Mouse (Mus musculus): ENCODE results near the gene Rfxap.

The Rfxap gene

GRCm38 (mm10) chr3:54807666-54808217 lies at the start of gene Rfxap:
Gene Rfxap (minus strand): TSS chr3:54807791.
- in situ Hi-C loops (cut with MboI; ENCODE audit: unreplicated experiment in 2 of 2), result loop anchor here (10.0 to 25.0 kb wide), 3 partner anchors 53 to 305 kb away; partner anchors contain the start of genes Smad9 (in 1 of the 2) and Spg20 (in 1 of the 2)

GRCm38 (mm10) chr3:54835421-54835820 lies 27.8 kb upstream of the Rfxap start:
- in situ Hi-C loops (cut with MboI; ENCODE audit: unreplicated experiment in 2 of 2), result no loop called here

GRCm38 (mm10) chr3:54832491-54832890 lies 24.9 kb upstream of the Rfxap start:
- in situ Hi-C loops (cut with MboI; ENCODE audit: unreplicated experiment in 2 of 2), result no loop called here

GRCm38 (mm10) chr3:54822526-54822925 lies 14.9 kb upstream of the Rfxap start:
- in situ Hi-C loops (cut with MboI; ENCODE audit: unreplicated experiment in 2 of 2), result loop anchor here (10.0 to 25.0 kb wide), 3 partner anchors 235 to 290 kb away; partner anchors contain the start of gene Spg20 (in 1 of the 2)

- in situ Hi-C loops (cut with MboI; ENCODE audit: unreplicated experiment in 2 of 2), result loop anchor here (5.0 to 25.0 kb wide), 4 partner anchors 80 to 463 kb away; partner anchors contain the start of genes Alg5 (in 1 of the 2), Exosc8 (in 1 of the 2) and Spg20 (in 1 of the 2)
Observed at GRCm38 (mm10) chr3:54815292-54815691, 7.7 kb upstream of the Rfxap start.

GRCm38 (mm10) chr3:54814622-54815021 lies 7.0 kb upstream of the Rfxap start:
- in situ Hi-C loops (cut with MboI; ENCODE audit: unreplicated experiment in 2 of 2), result loop anchor here (5.0 to 25.0 kb wide), 4 partner anchors 80 to 462 kb away; partner anchors contain the start of genes Alg5 (in 1 of the 2), Exosc8 (in 1 of the 2) and Spg20 (in 1 of the 2)

GRCm38 (mm10) chr3:54813418-54813988 lies 5.9 kb upstream of the Rfxap start:
- in situ Hi-C loops (cut with MboI; ENCODE audit: unreplicated experiment in 2 of 2), result loop anchor here (5.0 to 25.0 kb wide), 4 partner anchors 79 to 461 kb away; partner anchors contain the start of genes Alg5 (in 1 of the 2), Exosc8 (in 1 of the 2) and Spg20 (in 1 of the 2)

GRCm38 (mm10) chr3:54811616-54812015 lies 4.0 kb upstream of the Rfxap start:
- in situ Hi-C loops (cut with MboI; ENCODE audit: unreplicated experiment in 2 of 2), result loop anchor here (5.0 to 25.0 kb wide), 4 partner anchors 77 to 459 kb away; partner anchors contain the start of genes Alg5 (in 1 of the 2), Exosc8 (in 1 of the 2) and Spg20 (in 1 of the 2)

GRCm38 (mm10) chr3:54809111-54809510 lies 1.5 kb upstream of the Rfxap start:
- in situ Hi-C loops (cut with MboI; ENCODE audit: unreplicated experiment in 2 of 2), result loop anchor here (10.0 to 25.0 kb wide), 3 partner anchors 54 to 303 kb away; partner anchors contain the start of genes Smad9 (in 1 of the 2) and Spg20 (in 1 of the 2)

GRCm38 (mm10) chr3:54807061-54807661 lies 430 bp downstream of the Rfxap start:
- in situ Hi-C loops (cut with MboI; ENCODE audit: unreplicated experiment in 2 of 2), result loop anchor here (10.0 to 25.0 kb wide), 3 partner anchors 52 to 305 kb away; partner anchors contain the start of genes Smad9 (in 1 of the 2) and Spg20 (in 1 of the 2)

GRCm38 (mm10) chr3:54803713-54804112 lies 3.9 kb downstream of the Rfxap start:
- in situ Hi-C loops (cut with MboI; ENCODE audit: unreplicated experiment in 2 of 2), result loop anchor here (10.0 to 25.0 kb wide), 3 partner anchors 49 to 309 kb away; partner anchors contain the start of genes Smad9 (in 1 of the 2) and Spg20 (in 1 of the 2)

GRCm38 (mm10) chr3:54797211-54797610 lies 10.4 kb downstream of the Rfxap start:
- in situ Hi-C loops (cut with MboI; ENCODE audit: unreplicated experiment in 2 of 2), result no loop called here

- in situ Hi-C loops (cut with MboI; ENCODE audit: unreplicated experiment in 2 of 2), result no loop called here
Observed at GRCm38 (mm10) chr3:54795806-54796205, 11.8 kb downstream of the Rfxap start.

- in situ Hi-C loops (cut with MboI; ENCODE audit: unreplicated experiment in 2 of 2), result no loop called here
Observed at GRCm38 (mm10) chr3:54795379-54795778, 12.2 kb downstream of the Rfxap start.

GRCm38 (mm10) chr3:54793762-54794161 lies 13.8 kb downstream of the Rfxap start:
- in situ Hi-C loops (cut with MboI; ENCODE audit: unreplicated experiment in 2 of 2), result no loop called here

- in situ Hi-C loops (cut with MboI; ENCODE audit: unreplicated experiment in 2 of 2), result no loop called here
Observed at GRCm38 (mm10) chr3:54791822-54792677, 15.5 kb downstream of the Rfxap start.

- in situ Hi-C loops (cut with MboI; ENCODE audit: unreplicated experiment in 2 of 2), result no loop called here
Observed at GRCm38 (mm10) chr3:54790601-54791000, 17.0 kb downstream of the Rfxap start.

GRCm38 (mm10) chr3:54775989-54776631 lies 31.5 kb downstream of the Rfxap start:
- in situ Hi-C loops (cut with MboI; ENCODE audit: unreplicated experiment in 2 of 2), result no loop called here

GRCm38 (mm10) chr3:54773613-54774012 lies 34.0 kb downstream of the Rfxap start:
- in situ Hi-C loops (cut with MboI; ENCODE audit: unreplicated experiment in 2 of 2), result no loop called here

Measured in v-Abl transformed pro-B cells (cell line).